8 mouse cellular contexts compared by ENCODE assay signal in the genomic region with DNA sequence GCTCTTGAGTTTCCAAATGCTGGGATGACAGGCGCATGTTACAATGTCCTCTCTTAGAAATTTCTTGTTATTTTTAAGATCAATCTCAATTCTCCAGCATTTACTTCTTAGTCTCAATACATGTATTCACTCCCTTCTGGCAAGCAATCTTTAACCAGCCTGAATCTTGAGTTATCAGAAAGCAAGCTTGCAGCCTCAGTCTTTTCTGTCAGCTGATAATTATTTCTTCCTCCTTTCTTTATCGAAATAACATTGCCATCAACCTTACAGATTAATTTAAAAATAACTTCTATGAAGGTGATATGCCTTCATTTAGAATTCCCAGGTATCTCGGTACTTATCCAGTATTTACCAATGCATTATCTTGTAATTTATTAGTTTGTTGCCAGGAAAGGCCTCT. TPM values are rescaled to one million over a fixed set of nuclear protein-coding genes. Genes with fewer than 3 reads are reported as not detected.
DNase-seq lines count a peak whose midpoint lies in the region; ATAC-seq and TF ChIP-seq lines count a peak whose summit lies in the region.

No protein-coding gene starts in this region.

- no peak for DNase-seq in kidney, postnatal 14 days
- DNase-seq in embryonic facial prominence, embryonic 14.5 days (ENCODE audit: low spot score) = no peak
- no peak for DNase-seq in urinary bladder, adult 18-20 months (ENCODE audit: low spot score in 2 of 2)
- DNase-seq in spleen, adult 18-20 months = no peak

- no peaks in the 10 kb centered on the region for H3K9me3 ChIP-seq in kidney, embryonic 16.5 days (ENCODE audit: low read length)
- no peaks in the 10 kb centered on the region for H3K9me3 ChIP-seq in embryonic facial prominence, embryonic 14.5 days (ENCODE audit: control insufficient read depth, low read length)
- H3K9me3 ChIP-seq in intestine, postnatal 0 days (ENCODE audit: control insufficient read depth) = no peaks in the 10 kb centered on the region
- no peaks in the 10 kb centered on the region for H3K9me3 ChIP-seq in neural tube, embryonic 12.5 days

- no peaks in the 10 kb centered on the region for H3K36me3 ChIP-seq in kidney, embryonic 16.5 days (ENCODE audit: insufficient read depth, low read length)
- H3K36me3 ChIP-seq in embryonic facial prominence, embryonic 14.5 days (ENCODE audit: control insufficient read depth, insufficient read depth, low read length) = no peaks in the 10 kb centered on the region
- H3K36me3 ChIP-seq in intestine, postnatal 0 days (ENCODE audit: control insufficient read depth, insufficient read depth) = no peaks in the 10 kb centered on the region
- H3K36me3 ChIP-seq in neural tube, embryonic 12.5 days = no peaks in the 10 kb centered on the region

- TF ChIP-seq CTCF in intestine, postnatal 0 days (IDR thresholded peaks at IDR 0.05; ENCODE audit: low read depth) = no peak

- H3K4me2 ChIP-seq in kidney, embryonic 16.5 days (replicated peaks; ENCODE audit: low read depth, low read length) = peak overlapping the region; percentile 66
- H3K4me2 ChIP-seq in embryonic facial prominence, embryonic 14.5 days (ENCODE audit: low read depth, low read length) = peak overlapping the region; percentile 81
- peak overlapping the region; percentile 68 for H3K4me2 ChIP-seq in intestine, postnatal 0 days (replicated peaks; ENCODE audit: low read depth)
- H3K4me2 ChIP-seq in neural tube, embryonic 12.5 days (replicated peaks) = peak overlapping the region; percentile 72

- H3K27me3 ChIP-seq in kidney, embryonic 16.5 days (ENCODE audit: insufficient read depth, low read length) = no peaks in the 10 kb centered on the region
- no peaks in the 10 kb centered on the region for H3K27me3 ChIP-seq in embryonic facial prominence, embryonic 14.5 days (replicated peaks; ENCODE audit: control insufficient read depth, insufficient read depth, low read length)
- no peaks in the 10 kb centered on the region for H3K27me3 ChIP-seq in intestine, postnatal 0 days (replicated peaks; ENCODE audit: control insufficient read depth, insufficient read depth, low read length)
- no peaks in the 10 kb centered on the region for H3K27me3 ChIP-seq in neural tube, embryonic 12.5 days (replicated peaks)

- peaks cover 16% of the 10 kb centered on the region for H3K4me1 ChIP-seq in kidney, embryonic 16.5 days (ENCODE audit: insufficient read depth, low read length)
- H3K4me1 ChIP-seq in embryonic facial prominence, embryonic 14.5 days (ENCODE audit: control insufficient read depth, insufficient read depth, low read length) = peaks cover 5% of the 10 kb centered on the region
- 0 out of 2 replicates have a peak, but pooled peaks cover 3% of the 10 kb centered on the region for H3K4me1 ChIP-seq in intestine, postnatal 0 days (replicated peaks; ENCODE audit: control insufficient read depth, insufficient read depth, low read length)
- H3K4me1 ChIP-seq in neural tube, embryonic 12.5 days = peaks cover 12% of the 10 kb centered on the region; the same call in 1 of the 2 replicates

- 74% methylated on average over 3 of the region's 3 CpGs for WGBS in kidney, embryonic 16.5 days
- WGBS in embryonic facial prominence, embryonic 14.5 days = 80% methylated on average over 3 of the region's 3 CpGs
- 65% methylated on average over 3 of the region's 3 CpGs for WGBS in intestine, postnatal 0 days
- 73% methylated on average over 3 of the region's 3 CpGs for WGBS in neural tube, embryonic 12.5 days

- ATAC-seq in kidney, embryonic 16.5 days (ENCODE audit: low FRiP score, low TSS enrichment) = no peak
- no peak for ATAC-seq in embryonic facial prominence, embryonic 14.5 days (ENCODE audit: low read depth)
- ATAC-seq in intestine, postnatal 0 days = no peak
- ATAC-seq in neural tube, embryonic 12.5 days (ENCODE audit: low FRiP score, low read depth) = no peak
- ATAC-seq in megakaryocyte progenitor cell, adult 5-6 weeks (replicated peaks; ENCODE audit: poor library complexity) = no peak

- peak overlapping the region; percentile 96 for H3K4me3 ChIP-seq in kidney, embryonic 16.5 days (ENCODE audit: low read length)
- H3K4me3 ChIP-seq in embryonic facial prominence, embryonic 14.5 days (ENCODE audit: low read depth, low read length) = peak overlapping the region; percentile 94
- H3K4me3 ChIP-seq in intestine, postnatal 0 days (ENCODE audit: low read depth, low read length) = peak overlapping the region; percentile 100
- peak overlapping the region; percentile 94 for H3K4me3 ChIP-seq in neural tube, embryonic 12.5 days

- no peak overlapping the region; the same call in 1 of the 2 replicates for H3K27ac ChIP-seq in kidney, embryonic 16.5 days (ENCODE audit: low read length)
- peak overlapping the region; percentile 88 for H3K27ac ChIP-seq in embryonic facial prominence, embryonic 14.5 days (replicated peaks; ENCODE audit: low read depth, low read length)
- H3K27ac ChIP-seq in intestine, postnatal 0 days (ENCODE audit: low read depth, low read length) = no peak overlapping the region
- no peak overlapping the region for H3K27ac ChIP-seq in neural tube, embryonic 12.5 days

- H3K9ac ChIP-seq in kidney, embryonic 16.5 days (replicated peaks; ENCODE audit: low read length) = no peak overlapping the region; the same call in 1 of the 2 replicates
- peak overlapping the region; percentile 90 for H3K9ac ChIP-seq in embryonic facial prominence, embryonic 14.5 days (ENCODE audit: low read depth, low read length)
- H3K9ac ChIP-seq in intestine, postnatal 0 days (ENCODE audit: low read depth, low read length) = peak overlapping the region; percentile 99; the same call in 1 of the 2 replicates
- H3K9ac ChIP-seq in neural tube, embryonic 12.5 days = peak overlapping the region; percentile 95; the same call in 1 of the 2 replicates

RNA-seq across cellular contexts. Expression of a gene that starts 0.7 kb away (rescaled TPM):
- polyA plus RNA-seq in kidney, embryonic 16.5 days (2015; fragmentation: Nextera tagmentation; extraction: Ambion mirVana) = 13.2 and 14.6 TPM in 2 replicates
- 27.9 and 28.5 TPM in 2 replicates for polyA plus RNA-seq in embryonic facial prominence, embryonic 14.5 days (2014; fragmentation: Nextera tagmentation; extraction: Ambion mirVana)
- polyA plus RNA-seq in intestine, postnatal 0 days (2015; fragmentation: Nextera tagmentation; extraction: Ambion mirVana) = 13.5 and 13.8 TPM in 2 replicates
- 30.8 and 31.2 TPM in 2 replicates for polyA plus RNA-seq in neural tube, embryonic 12.5 days (2016; fragmentation: Nextera tagmentation; extraction: Ambion mirVana)
- total RNA-seq in megakaryocyte progenitor cell, adult 5-6 weeks (2015) = 46.7 and 51.2 TPM in 2 replicates
- total RNA-seq in megakaryocyte progenitor cell, adult 5-6 weeks (2017) = 44.1 and 49.0 TPM in 2 replicates
